Mouse (Mus musculus) embryonic facial prominence, embryonic 10.5 days (tissue): Measurements from ENCODE around the gene Rbp4. TPM values are rescaled to one million over a fixed set of nuclear protein-coding genes. Genes with fewer than 3 reads are reported as not detected.

Source experiments
- DNase-seq: peaks from one replicate; pipeline ENCODE4 v3.0.0-alpha.2; 2017; ENCODE audit warnings: low spot score
- H3K27ac ChIP-seq: fragments of 300-500 bp; sonication (generic); replicated peaks from 2 replicates; pipeline ENCODE4 v1.5.1; 2016; ENCODE audit warnings: mild to moderate bottlenecking
- H3K27me3 ChIP-seq: fragments of 300-500 bp; sonication (generic); replicated peaks from 2 replicates; pipeline ENCODE4 v1.6.1; 2016; ENCODE audit warnings: low read depth, mild to moderate bottlenecking; ENCODE audit not compliant: poor library complexity, severe bottlenecking
- H3K36me3 ChIP-seq: fragments of 300-500 bp; sonication (generic); replicated peaks from 2 replicates; pipeline ENCODE4 v1.6.1; 2016; ENCODE audit warnings: mild to moderate bottlenecking, moderate library complexity
- H3K4me1 ChIP-seq: fragments of 300-500 bp; sonication (generic); 2 replicates; pipeline ENCODE4 v1.6.1; 2016
- H3K4me3 ChIP-seq: fragments of 300-500 bp; sonication (generic); 2 replicates; pipeline ENCODE4 v1.5.1; 2016; ENCODE audit warnings: mild to moderate bottlenecking, moderate library complexity
- H3K9me3 ChIP-seq: fragments of 300-500 bp; sonication (generic); 2 replicates; pipeline ENCODE4 v1.6.1; 2016; ENCODE audit warnings: mild to moderate bottlenecking
- WGBS: fragments of 180-500 bp; shearing (Covaris S2); methylation state at CpG from one replicate; pipeline ENCODE4 v1.1.7; 2016; 5-methylcytosine and 5-hydroxymethylcytosine counted together
- polyA plus RNA-seq: library from polyadenylated mRNA; unstranded; fragments of >200 nt; fragmentation: Nextera tagmentation; extraction: Ambion mirVana; gene quantifications from 2 replicates; pipeline ENCODE4 v1.2.1, GENCODE M21; 2016

Gene Rbp4
- 1.0 and 2.3 TPM in 2 replicates for polyA plus RNA-seq

- Histone ChIP-seq H3K36me3 (no peaks in the 10 kb centered on the region), H3K4me3 (peak within 1 kb of the TSS; percentile 71), H3K27me3 (peaks cover 54% of the 10 kb centered on the region), H3K4me1 (peaks cover 11% of the 10 kb centered on the region), H3K9me3 (no peaks in the 10 kb centered on the region), H3K27ac (peak within 1 kb of the TSS; percentile 83)
- DNase-seq, result no peak
- WGBS, result 68% methylated on average over 6 of the region's 6 CpGs
Measured at GRCm38 (mm10) chr19:38125219-38125610, at the start of gene Rbp4. Gene Rbp4 (minus strand): TSS chr19:38125281.

- Histone ChIP-seq H3K27ac (no peak overlapping the region), H3K27me3 (no peaks in the 10 kb centered on the region), H3K4me1 (peaks cover 12% of the 10 kb centered on the region), H3K9me3 (no peaks in the 10 kb centered on the region), H3K36me3 (no peaks in the 10 kb centered on the region), H3K4me3 (no peak overlapping the region)
- no peak for DNase-seq
- WGBS, result 64% methylated on average over 2 of the region's 2 CpGs
Measured at GRCm38 (mm10) chr19:38164633-38165032, 39.6 kb upstream of the Rbp4 start.

GRCm38 (mm10) chr19:38161648-38162354 is 36.7 kb upstream of the Rbp4 start:
- peaks cover 8% of the 10 kb centered on the region; the same call in 1 of the 2 replicates for H3K4me1 ChIP-seq
- H3K36me3 ChIP-seq, result no peaks in the 10 kb centered on the region
- H3K4me3 ChIP-seq, result no peak overlapping the region
- WGBS, result 93% methylated on average over 21 of the region's 21 CpGs
- no peaks in the 10 kb centered on the region for H3K9me3 ChIP-seq
- no peaks in the 10 kb centered on the region for H3K27me3 ChIP-seq
- no peak overlapping the region for H3K27ac ChIP-seq
- no peak for DNase-seq

- no peak overlapping the region for H3K4me3 ChIP-seq
- 96% methylated on average over 1 of the region's 1 CpGs for WGBS
- no peak for DNase-seq
- H3K27me3 ChIP-seq, result no peaks in the 10 kb centered on the region
- no peak overlapping the region for H3K27ac ChIP-seq
- no peaks in the 10 kb centered on the region for H3K9me3 ChIP-seq
- H3K36me3 ChIP-seq, result no peaks in the 10 kb centered on the region
- peaks cover 11% of the 10 kb centered on the region; the same call in 1 of the 2 replicates for H3K4me1 ChIP-seq
Measured at GRCm38 (mm10) chr19:38156243-38156642, 31.2 kb upstream of the Rbp4 start.

- Histone ChIP-seq H3K27ac (no peak overlapping the region), H3K4me1 (no peaks in the 10 kb centered on the region), H3K36me3 (no peaks in the 10 kb centered on the region), H3K27me3 (no peaks in the 10 kb centered on the region), H3K4me3 (no peak overlapping the region), H3K9me3 (no peaks in the 10 kb centered on the region)
- no peak for DNase-seq
- 77% methylated on average over 4 of the region's 4 CpGs for WGBS
Measured at GRCm38 (mm10) chr19:38143540-38144271, 18.6 kb upstream of the Rbp4 start.

- WGBS, result 94% methylated on average over 6 of the region's 6 CpGs
- DNase-seq, result no peak
- H3K27me3 ChIP-seq, result no peaks in the 10 kb centered on the region
Measured at GRCm38 (mm10) chr19:38134806-38135205, 9.7 kb upstream of the Rbp4 start.

GRCm38 (mm10) chr19:38133986-38134385 is 8.9 kb upstream of the Rbp4 start:
- Histone ChIP-seq H3K4me3 (no peak overlapping the region), H3K27ac (no peak overlapping the region), H3K27me3 (no peaks in the 10 kb centered on the region), H3K36me3 (no peaks in the 10 kb centered on the region), H3K4me1 (peaks cover 9% of the 10 kb centered on the region; the same call in 1 of the 2 replicates), H3K9me3 (no peaks in the 10 kb centered on the region)
- DNase-seq, result no peak
- whole genome bisulfite sequencing, result 62% methylated on average over 11 of the region's 11 CpGs

More at GRCm38 (mm10) chr19:38134806-38135205, 9.7 kb upstream of the Rbp4 start:
- Histone ChIP-seq H3K4me1 (peaks cover 9% of the 10 kb centered on the region; the same call in 1 of the 2 replicates), H3K9me3 (no peaks in the 10 kb centered on the region), H3K36me3 (no peaks in the 10 kb centered on the region), H3K27ac (no peak overlapping the region), H3K4me3 (no peak overlapping the region)

- no peak for DNase-seq
- WGBS, result 80% methylated on average over 6 of the region's 6 CpGs
- H3K27me3 ChIP-seq, result no peaks in the 10 kb centered on the region
- peaks cover 9% of the 10 kb centered on the region; the same call in 1 of the 2 replicates for H3K4me1 ChIP-seq
- no peaks in the 10 kb centered on the region for H3K9me3 ChIP-seq
- H3K36me3 ChIP-seq, result no peaks in the 10 kb centered on the region
- H3K27ac ChIP-seq, result no peak within 1 kb of the TSS
- H3K4me3 ChIP-seq, result no peak within 1 kb of the TSS
Measured at GRCm38 (mm10) chr19:38132481-38132880, 7.4 kb upstream of the Rbp4 start, which contains the start of gene Pde6c. Gene Pde6c (plus strand): TSS chr19:38132781.

- WGBS, result 75% methylated on average over 8 of the region's 8 CpGs
- no peak for DNase-seq
- Histone ChIP-seq H3K4me3 (no peak overlapping the region), H3K4me1 (peaks cover 11% of the 10 kb centered on the region), H3K36me3 (no peaks in the 10 kb centered on the region), H3K27me3 (peaks cover 52% of the 10 kb centered on the region), H3K9me3 (no peaks in the 10 kb centered on the region), H3K27ac (no peak overlapping the region)
Measured at GRCm38 (mm10) chr19:38126656-38127055, 1.6 kb upstream of the Rbp4 start.

GRCm38 (mm10) chr19:38124401-38125218 is 471 bp downstream of the Rbp4 start:
- no peaks in the 10 kb centered on the region for H3K36me3 ChIP-seq
- H3K9me3 ChIP-seq, result no peaks in the 10 kb centered on the region
- H3K27me3 ChIP-seq, result peaks cover 54% of the 10 kb centered on the region
- WGBS, result 2% methylated on average over 75 of the region's 77 CpGs
- H3K27ac ChIP-seq, result peak overlapping the region; percentile 83
- DNase-seq, result peak; percentile 66
- H3K4me1 ChIP-seq, result peaks cover 11% of the 10 kb centered on the region
- peak overlapping the region; percentile 71 for H3K4me3 ChIP-seq

GRCm38 (mm10) chr19:38123921-38124320 is 1.2 kb downstream of the Rbp4 start:
- Histone ChIP-seq H3K27me3 (peaks cover 54% of the 10 kb centered on the region), H3K36me3 (no peaks in the 10 kb centered on the region), H3K27ac (no peak overlapping the region), H3K4me3 (peak overlapping the region; percentile 71), H3K9me3 (no peaks in the 10 kb centered on the region), H3K4me1 (peaks cover 11% of the 10 kb centered on the region)
- 30% methylated on average over 9 of the region's 9 CpGs for WGBS
- peak; percentile 19 for DNase-seq

GRCm38 (mm10) chr19:38120123-38120760 is 4.8 kb downstream of the Rbp4 start:
- peaks cover 38% of the 10 kb centered on the region for H3K27me3 ChIP-seq
- WGBS, result 86% methylated on average over 5 of the region's 5 CpGs

More at GRCm38 (mm10) chr19:38120123-38120760, 4.8 kb downstream of the Rbp4 start:
- H3K36me3 ChIP-seq, result no peaks in the 10 kb centered on the region
- H3K4me3 ChIP-seq, result no peak overlapping the region
- peaks cover 11% of the 10 kb centered on the region for H3K4me1 ChIP-seq
- DNase-seq, result no peak
- H3K27ac ChIP-seq, result no peak overlapping the region
- H3K9me3 ChIP-seq, result no peaks in the 10 kb centered on the region
